ENCODE assay signal across 28 mouse cellular contexts in genomic region chr19:10473779-10474178, GRCm38 (mm10). TPM values are rescaled to one million over a fixed set of nuclear protein-coding genes. Genes with fewer than 3 reads are reported as not detected.
DNase-seq lines count a peak whose midpoint lies in the region; ATAC-seq lines count a peak whose summit lies in the region.
"Had no signal": no experiment of that assay in that cellular context is flagged by ENCODE, and none has a peak within 500 bp of the region (broad histone marks: within the 10 kb centered on the region; RNA-seq: fewer than 3 reads in every experiment).

No protein-coding gene starts in this region.

- 0 out of 2 replicates have a peak, but pooled peaks have one; percentile 20 for ATAC-seq in kidney, embryonic 14.5 days (ENCODE audit: low FRiP score, low TSS enrichment)
- peak; percentile 69; the same call in 1 of the 2 replicates for ATAC-seq in midbrain, embryonic 13.5 days
- ATAC-seq: CD4-positive, CD25-positive, alpha-beta regulatory T cell, adult 4 months had no signal

- no peaks in the 10 kb centered on the region for H3K4me1 ChIP-seq in kidney, embryonic 14.5 days (ENCODE audit: control insufficient read depth, insufficient read depth, low read length)
- H3K4me1 ChIP-seq in midbrain, embryonic 13.5 days (replicated peaks): 0 out of 2 replicates have a peak, but pooled peaks cover 4% of the 10 kb centered on the region
- H3K4me1 ChIP-seq in midbrain, embryonic 10.5 days: peaks cover 22% of the 10 kb centered on the region
- H3K4me1 ChIP-seq: embryonic facial prominence, embryonic 12.5 days; liver, embryonic 15.5 days; neural tube, embryonic 13.5 days had no signal

- H3K4me3 ChIP-seq in kidney, embryonic 14.5 days (ENCODE audit: low read length): no peak overlapping the region
- H3K4me3 ChIP-seq in midbrain, embryonic 13.5 days (replicated peaks): no peak overlapping the region
- H3K4me3 ChIP-seq in midbrain, embryonic 10.5 days: no peak overlapping the region
- H3K4me3 ChIP-seq: embryonic facial prominence, embryonic 12.5 days; forebrain, embryonic 12.5 days; heart, embryonic 13.5 days; limb, embryonic 10.5 days; liver, embryonic 15.5 days; myocyte; neural tube, embryonic 13.5 days; stomach, embryonic 15.5 days had no signal

- intact Hi-C loops in gastrocnemius, postnatal 14 days (cut with DNase I; ENCODE audit: low total_unique reads): no loop called here

- no peak overlapping the region for H3K9ac ChIP-seq in kidney, embryonic 14.5 days (ENCODE audit: low read depth, low read length)
- H3K9ac ChIP-seq in midbrain, embryonic 13.5 days (replicated peaks): no peak overlapping the region
- H3K9ac ChIP-seq: embryonic facial prominence, embryonic 12.5 days; forebrain, embryonic 12.5 days; heart, embryonic 13.5 days; liver, embryonic 15.5 days; neural tube, embryonic 13.5 days; stomach, embryonic 15.5 days had no signal

- 32% methylated on average over 6 of the region's 6 CpGs for WGBS in kidney, embryonic 14.5 days
- WGBS in midbrain, embryonic 13.5 days: 18% methylated on average over 6 of the region's 6 CpGs
- WGBS in midbrain, embryonic 10.5 days: 19% methylated on average over 6 of the region's 6 CpGs

- no peak overlapping the region for H3K4me2 ChIP-seq in kidney, embryonic 14.5 days (replicated peaks; ENCODE audit: low read depth, low read length)
- H3K4me2 ChIP-seq in midbrain, embryonic 13.5 days (replicated peaks): no peak overlapping the region
- H3K4me2 ChIP-seq: embryonic facial prominence, embryonic 12.5 days; forebrain, embryonic 12.5 days; heart, embryonic 13.5 days; liver, embryonic 15.5 days; neural tube, embryonic 13.5 days; stomach, embryonic 15.5 days had no signal

- H3K27ac ChIP-seq in kidney, embryonic 14.5 days (ENCODE audit: low read depth, low read length): no peak overlapping the region
- no peak overlapping the region for H3K27ac ChIP-seq in midbrain, embryonic 13.5 days
- H3K27ac ChIP-seq in midbrain, embryonic 10.5 days (replicated peaks): no peak overlapping the region
- H3K27ac ChIP-seq: embryonic facial prominence, embryonic 12.5 days; forebrain, embryonic 12.5 days; heart, embryonic 13.5 days; limb, embryonic 10.5 days; liver, embryonic 15.5 days; neural tube, embryonic 13.5 days; stomach, embryonic 15.5 days had no signal

- no peaks in the 10 kb centered on the region for H3K9me3 ChIP-seq in kidney, embryonic 14.5 days (ENCODE audit: control insufficient read depth, low read length)
- no peaks in the 10 kb centered on the region for H3K9me3 ChIP-seq in midbrain, embryonic 13.5 days
- no peaks in the 10 kb centered on the region for H3K9me3 ChIP-seq in midbrain, embryonic 10.5 days (replicated peaks)
- H3K9me3 ChIP-seq: embryonic facial prominence, embryonic 12.5 days; forebrain, embryonic 12.5 days; heart, embryonic 13.5 days; limb, embryonic 10.5 days; liver, embryonic 15.5 days; neural tube, embryonic 13.5 days; stomach, embryonic 15.5 days had no signal

- peak; percentile 20 for DNase-seq in embryo, embryonic 11 days
- DNase-seq in embryo, embryonic 9.5 days (ENCODE audit: extremely low spot score): no peak
- no peak for DNase-seq in kidney, postnatal 36 days
- no peak for DNase-seq in midbrain, embryonic 10.5 days (ENCODE audit: low spot score)
- DNase-seq in ZHBTc4 (ENCODE audit: low read depth, low spot score): peak; percentile 56
- DNase-seq in gastrocnemius, postnatal 14 days: no peak
- DNase-seq: adrenal gland, postnatal 25 days; cerebellum, adult 9-10 months; heart, adult 11 months; heart, postnatal 14 days; kidney, adult 8-10 months; liver; lung, postnatal 4 days; right cerebral cortex, adult 18-20 months; thymus, postnatal 36 days had no signal

- no peaks in the 10 kb centered on the region for H3K36me3 ChIP-seq in kidney, embryonic 14.5 days (ENCODE audit: control insufficient read depth, insufficient read depth, low read length)
- no peaks in the 10 kb centered on the region for H3K36me3 ChIP-seq in midbrain, embryonic 13.5 days
- no peaks in the 10 kb centered on the region for H3K36me3 ChIP-seq in midbrain, embryonic 10.5 days
- H3K36me3 ChIP-seq: embryonic facial prominence, embryonic 12.5 days; forebrain, embryonic 12.5 days; heart, embryonic 13.5 days; limb, embryonic 10.5 days; liver, embryonic 15.5 days; neural tube, embryonic 13.5 days; stomach, embryonic 15.5 days had no signal

- H3K27me3 ChIP-seq in kidney, embryonic 14.5 days (ENCODE audit: control insufficient read depth, insufficient read depth, low read length): no peaks in the 10 kb centered on the region
- H3K27me3 ChIP-seq in midbrain, embryonic 13.5 days: no peaks in the 10 kb centered on the region
- peaks cover 35% of the 10 kb centered on the region for H3K27me3 ChIP-seq in midbrain, embryonic 10.5 days (ENCODE audit: low read depth, poor library complexity, severe bottlenecking)
- H3K27me3 ChIP-seq: embryonic facial prominence, embryonic 12.5 days; neural tube, embryonic 13.5 days; stomach, embryonic 15.5 days had no signal

RNA-seq across cellular contexts. Expression of gene Ppp1r32, which starts 8.9 kb away (rescaled TPM):
- polyA plus RNA-seq in kidney, embryonic 14.5 days (2014; fragmentation: Nextera tagmentation; extraction: Ambion mirVana): not detected in 2 replicates
- 1.0 and 1.6 TPM in 2 replicates for polyA plus RNA-seq in midbrain, embryonic 13.5 days (2015; fragmentation: Nextera tagmentation; extraction: Ambion mirVana)
- polyA plus RNA-seq in midbrain, embryonic 10.5 days (2016; fragmentation: Nextera tagmentation; extraction: Ambion mirVana): 0.39 and 0.47 TPM in 2 replicates
- total RNA-seq in gastrocnemius, postnatal 14 days (2021): under 1 TPM; 0.38 to 0.57 TPM
- polyA plus RNA-seq: limb, embryonic 10.5 days; liver, embryonic 15.5 days had no signal

RNA-seq across cellular contexts. Expression of gene Lrrc10b, which starts 16.5 kb away (rescaled TPM):
- polyA plus RNA-seq in kidney, embryonic 14.5 days (2014; fragmentation: Nextera tagmentation; extraction: Ambion mirVana): 0.91 and 1.0 TPM in 2 replicates
- 0.71 and 0.76 TPM in 2 replicates for polyA plus RNA-seq in midbrain, embryonic 13.5 days (2015; fragmentation: Nextera tagmentation; extraction: Ambion mirVana)
- 0.70 and 1.4 TPM in 2 replicates for polyA plus RNA-seq in midbrain, embryonic 10.5 days (2016; fragmentation: Nextera tagmentation; extraction: Ambion mirVana)
- total RNA-seq in gastrocnemius, postnatal 14 days (2021): under 1 TPM; 0.35 to 0.49 TPM
- total RNA-seq: megakaryocyte-erythroid progenitor cell, adult 5-6 weeks; MEL had no signal
- polyA plus RNA-seq: CD4-positive, CD25-positive, alpha-beta regulatory T cell, adult 4 months had no signal

RNA-seq across cellular contexts. Expression of gene Cpsf7, which starts 51.3 kb away (rescaled TPM):
- polyA plus RNA-seq in kidney, embryonic 14.5 days (2014; fragmentation: Nextera tagmentation; extraction: Ambion mirVana): 40.7 and 63.0 TPM in 2 replicates
- 56.9 and 57.8 TPM in 2 replicates for polyA plus RNA-seq in midbrain, embryonic 13.5 days (2015; fragmentation: Nextera tagmentation; extraction: Ambion mirVana)
- 57.9 and 63.2 TPM in 2 replicates for polyA plus RNA-seq in midbrain, embryonic 10.5 days (2016; fragmentation: Nextera tagmentation; extraction: Ambion mirVana)
- total RNA-seq in gastrocnemius, postnatal 14 days (2021): 10 to 100 TPM; 17.0 to 21.0 TPM

RNA-seq across cellular contexts. Expression of gene Sdhaf2, which starts 52.2 kb away (rescaled TPM):
- 65.1 and 65.6 TPM in 2 replicates for polyA plus RNA-seq in kidney, embryonic 14.5 days (2014; fragmentation: Nextera tagmentation; extraction: Ambion mirVana)
- polyA plus RNA-seq in midbrain, embryonic 13.5 days (2015; fragmentation: Nextera tagmentation; extraction: Ambion mirVana): 63.3 and 63.5 TPM in 2 replicates
- polyA plus RNA-seq in midbrain, embryonic 10.5 days (2016; fragmentation: Nextera tagmentation; extraction: Ambion mirVana): 62.1 and 66.9 TPM in 2 replicates
- 10 to 100 TPM; 38.5 to 46.6 TPM for total RNA-seq in gastrocnemius, postnatal 14 days (2021)

Comparison
In these comparisons a context has a peak if more than half of its experiments do, and no peak if none do; other contexts are left out.
1. DNase-seq: peak in embryo, embryonic 11 days (single experiment) and ZHBTc4 (single experiment); none in embryo, embryonic 9.5 days (single experiment), kidney, postnatal 36 days (0 of 2), midbrain, embryonic 10.5 days (single experiment) and gastrocnemius, postnatal 14 days (single experiment).